Mouse (Mus musculus): ENCODE measurements around the gene AI467606. TPM values are rescaled to one million over a fixed set of nuclear protein-coding genes. Genes with fewer than 3 reads are reported as not detected.

AI467606 gene
- polyA plus RNA-seq, 1 experiment from 2014 or later: 1.9 TPM

DNA sequence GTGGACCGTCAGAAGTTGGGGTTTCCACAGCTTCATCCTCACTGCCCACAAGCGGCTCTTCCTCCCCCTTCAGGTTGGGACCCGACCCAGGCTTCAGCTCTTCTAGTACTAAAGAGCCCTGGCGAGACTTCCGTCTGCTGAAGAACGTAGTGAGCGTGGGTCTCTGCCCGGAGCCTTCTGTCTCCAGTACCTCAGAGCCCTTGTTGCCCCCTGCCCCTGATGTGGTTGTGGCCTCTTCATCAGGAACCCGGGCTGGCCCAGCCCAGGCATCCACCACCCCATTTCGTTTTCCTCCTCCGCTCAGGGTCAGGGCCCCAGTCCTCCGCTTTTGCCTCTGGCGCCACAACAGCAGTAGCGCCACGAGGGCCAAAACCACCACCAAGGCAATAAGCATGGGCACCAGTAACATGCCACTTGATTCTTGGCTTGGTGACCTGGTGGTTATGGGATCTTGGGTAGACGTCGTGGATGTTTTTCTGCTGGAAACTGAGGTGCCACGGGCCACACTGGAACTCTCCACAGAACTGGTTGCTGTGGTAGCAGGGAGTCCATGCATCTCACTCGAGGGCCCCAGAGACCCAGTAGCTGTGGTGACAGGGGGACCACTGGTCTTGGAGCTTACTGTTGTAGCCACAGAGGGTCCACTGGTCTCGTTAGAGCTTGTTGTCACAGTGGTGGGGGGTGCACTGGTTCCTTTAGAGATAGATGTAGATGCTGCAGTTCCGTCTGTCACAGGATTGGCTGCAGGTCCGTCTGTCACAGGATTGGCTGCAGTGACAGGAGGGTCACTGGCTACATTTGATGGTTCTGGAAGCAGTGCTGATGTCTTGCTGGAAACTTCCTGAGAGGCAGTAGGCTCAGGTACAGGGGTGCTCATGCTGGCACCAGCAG, 45.3 kb downstream of the AI467606 start:
- H3K27me3 ChIP-seq (ENCODE audit: control insufficient read depth, insufficient read depth, low read length): no peaks in the 10 kb centered on the region
- H3K27ac ChIP-seq: no peak overlapping the region
- H3K36me3 ChIP-seq (replicated peaks; ENCODE audit: control insufficient read depth, insufficient read depth): no peaks in the 10 kb centered on the region
- no peak for ATAC-seq (ENCODE audit: low FRiP score)
- no peaks in the 10 kb centered on the region for H3K4me1 ChIP-seq (replicated peaks; ENCODE audit: control insufficient read depth, insufficient read depth, low read length)
- no peak overlapping the region for H3K4me3 ChIP-seq (replicated peaks; ENCODE audit: low read length)
- no peak overlapping the region for H3K9ac ChIP-seq
- no peaks in the 10 kb centered on the region for H3K9me3 ChIP-seq (ENCODE audit: control insufficient read depth, low read length)
- WGBS: 89% methylated on average over 22 of the region's 22 CpGs
- DNase-seq (ENCODE audit: low spot score): no peak
- no peak overlapping the region for H3K4me2 ChIP-seq (replicated peaks)

DNA sequence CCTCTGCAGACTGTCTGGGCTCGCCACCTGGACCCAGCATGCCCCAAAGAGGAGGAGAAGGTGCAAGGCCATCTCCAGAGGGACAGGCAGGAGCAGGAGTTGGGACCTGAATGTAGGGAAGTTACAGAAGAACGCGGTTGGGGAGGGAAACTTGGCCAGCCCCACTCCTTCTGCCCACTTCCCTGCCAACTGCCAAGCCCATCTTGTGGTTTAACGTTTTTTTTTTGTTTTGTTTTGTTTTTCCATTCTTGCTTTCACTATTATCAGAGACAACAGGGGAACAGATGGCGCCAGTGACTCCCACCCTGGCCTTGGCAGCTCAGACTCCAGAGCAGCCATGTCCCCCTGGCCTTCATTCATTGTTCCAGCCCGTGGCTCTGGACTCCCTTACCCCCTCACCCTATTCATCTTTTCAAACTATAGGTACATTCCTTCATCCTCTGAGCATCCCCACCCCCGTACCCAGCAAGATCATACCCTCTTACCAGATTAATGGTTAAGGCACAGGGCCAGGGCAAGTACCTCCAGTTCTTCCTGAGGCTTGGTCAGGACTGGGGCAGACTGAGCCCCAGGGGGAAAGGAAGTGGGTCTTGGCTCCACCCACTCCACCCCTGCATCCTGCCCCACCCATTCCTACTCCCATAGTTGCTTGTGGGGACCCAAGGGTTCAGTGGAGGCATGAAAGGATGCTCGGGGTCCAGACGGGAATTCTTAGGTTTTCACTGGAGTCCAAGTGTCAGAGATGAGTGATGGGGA, 46.3 kb downstream of the AI467606 start, which contains the start of gene Spn:
Spn (minus strand) TSS at position 562 of the 756 bp plus-strand sequence.
- no peak for ATAC-seq (ENCODE audit: low FRiP score)
- no peak within 1 kb of the TSS for H3K27ac ChIP-seq
- H3K36me3 ChIP-seq (replicated peaks; ENCODE audit: control insufficient read depth, insufficient read depth): no peaks in the 10 kb centered on the region
- no peak within 1 kb of the TSS for H3K9ac ChIP-seq
- whole genome bisulfite sequencing: 68% methylated on average over 9 of the region's 9 CpGs
- H3K4me1 ChIP-seq (replicated peaks; ENCODE audit: control insufficient read depth, insufficient read depth, low read length): no peaks in the 10 kb centered on the region
- no peak for DNase-seq (ENCODE audit: low spot score)
- H3K4me2 ChIP-seq (replicated peaks): no peak within 1 kb of the TSS
- no peaks in the 10 kb centered on the region for H3K27me3 ChIP-seq (ENCODE audit: control insufficient read depth, insufficient read depth, low read length)
- no peaks in the 10 kb centered on the region for H3K9me3 ChIP-seq (ENCODE audit: control insufficient read depth, low read length)
- no peak within 1 kb of the TSS for H3K4me3 ChIP-seq (replicated peaks; ENCODE audit: low read length)

DNA sequence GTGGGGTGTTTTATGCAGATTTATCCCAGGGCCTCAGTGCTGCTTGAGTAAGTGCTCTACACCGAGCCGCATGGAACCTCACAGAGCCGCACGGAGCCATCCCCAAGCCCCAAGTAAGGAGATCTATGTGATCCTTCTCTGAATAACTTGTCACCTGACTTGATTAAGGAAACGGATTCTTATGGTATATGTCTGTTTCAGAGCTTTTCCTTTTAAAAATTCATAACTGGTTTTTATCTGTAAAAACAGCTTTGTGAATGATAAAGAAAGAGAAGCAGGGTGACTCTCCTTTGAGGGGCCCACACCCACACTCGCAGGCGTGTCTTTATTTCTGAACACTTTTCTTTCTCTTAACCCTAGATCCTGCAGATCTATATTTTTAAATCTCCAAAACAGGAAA, 47.9 kb downstream of the AI467606 start:
- Histone ChIP-seq H3K27ac (no peak overlapping the region), H3K4me1 (replicated peaks; ENCODE audit: control insufficient read depth, insufficient read depth, low read length) (no peaks in the 10 kb centered on the region), H3K9ac (no peak overlapping the region), H3K36me3 (replicated peaks; ENCODE audit: control insufficient read depth, insufficient read depth) (no peaks in the 10 kb centered on the region), H3K27me3 (ENCODE audit: control insufficient read depth, insufficient read depth, low read length) (no peaks in the 10 kb centered on the region), H3K9me3 (ENCODE audit: control insufficient read depth, low read length) (no peaks in the 10 kb centered on the region), H3K4me3 (replicated peaks; ENCODE audit: low read length) (no peak overlapping the region), H3K4me2 (replicated peaks) (no peak overlapping the region)
- WGBS: 94% methylated on average over 7 of the region's 7 CpGs
- no peak for ATAC-seq (ENCODE audit: low FRiP score)
- DNase-seq (ENCODE audit: low spot score): no peak

DNA sequence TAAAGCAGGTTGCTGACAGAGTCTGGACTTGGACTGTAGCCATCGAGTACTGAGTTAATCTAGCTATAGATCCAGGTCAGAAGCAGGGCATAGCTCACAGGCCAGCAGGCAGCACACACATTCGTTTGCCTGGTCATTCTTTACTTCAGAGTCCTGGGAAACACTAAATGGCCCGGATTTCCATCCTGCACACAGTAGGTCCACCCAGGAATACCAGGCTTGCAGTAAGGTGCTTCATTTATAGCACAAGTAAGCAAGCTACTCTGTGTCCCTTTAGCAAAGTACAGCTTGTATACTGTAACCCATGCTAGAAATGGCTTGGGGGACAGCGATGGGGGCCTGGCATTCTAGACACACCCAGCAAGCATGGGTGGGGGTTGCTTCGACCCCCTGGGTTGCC, 48.4 kb downstream of the AI467606 start:
- no peaks in the 10 kb centered on the region for H3K9me3 ChIP-seq (ENCODE audit: control insufficient read depth, low read length)
- WGBS: 59% methylated on average over 5 of the region's 5 CpGs
- ATAC-seq (ENCODE audit: low FRiP score): no peak

DNA sequence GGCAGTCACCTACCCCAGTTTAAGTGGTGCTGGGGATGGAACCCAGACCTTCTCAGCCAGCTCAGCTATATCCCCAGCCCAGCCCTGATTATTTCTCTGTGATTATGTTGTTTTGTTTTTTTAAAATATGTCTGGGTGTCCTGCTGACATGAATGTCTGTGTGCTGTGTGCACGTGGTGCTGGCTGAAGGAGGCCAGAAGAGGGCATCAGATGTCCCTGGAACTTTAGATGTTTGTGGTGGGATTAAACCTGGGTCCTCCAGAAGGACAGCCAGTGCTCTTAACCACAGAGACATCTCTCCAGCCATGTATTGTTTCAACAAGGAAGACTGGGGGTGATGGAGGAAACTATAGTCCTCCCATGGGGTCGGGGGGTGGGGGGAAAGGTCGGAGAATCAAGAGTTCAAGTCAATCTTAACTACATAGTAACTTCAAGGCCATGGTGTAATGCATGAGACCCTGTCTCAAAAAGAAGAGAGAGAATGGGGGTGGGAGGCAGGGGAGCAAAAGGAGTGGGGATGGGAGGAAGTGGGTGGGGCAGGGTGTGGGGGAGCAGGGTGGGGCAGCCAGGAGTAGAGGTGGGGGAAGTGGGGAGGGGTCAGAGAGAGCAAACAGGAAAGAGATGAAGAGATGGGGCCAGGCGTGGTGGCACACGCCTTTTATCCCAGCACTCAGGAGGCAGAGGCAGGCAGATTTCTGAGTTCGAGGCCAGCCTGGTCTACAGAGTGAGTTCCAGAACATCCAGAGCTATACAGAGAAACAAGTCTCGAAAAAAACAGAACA, 49.7 kb downstream of the AI467606 start:
- Histone ChIP-seq H3K4me2 (replicated peaks) (no peak overlapping the region), H3K4me1 (replicated peaks; ENCODE audit: control insufficient read depth, insufficient read depth, low read length) (no peaks in the 10 kb centered on the region), H3K9ac (no peak overlapping the region), H3K27me3 (ENCODE audit: control insufficient read depth, insufficient read depth, low read length) (no peaks in the 10 kb centered on the region), H3K9me3 (ENCODE audit: control insufficient read depth, low read length) (no peaks in the 10 kb centered on the region), H3K4me3 (replicated peaks; ENCODE audit: low read length) (no peak overlapping the region), H3K27ac (no peak overlapping the region), H3K36me3 (replicated peaks; ENCODE audit: control insufficient read depth, insufficient read depth) (no peaks in the 10 kb centered on the region)
- ATAC-seq (ENCODE audit: low FRiP score): no peak
- no peak for DNase-seq (ENCODE audit: low spot score)
- WGBS: 73% methylated on average over 7 of the region's 7 CpGs

More for the DNA sequence above, 48.4 kb downstream of the AI467606 start:
- Histone ChIP-seq H3K4me3 (replicated peaks; ENCODE audit: low read length) (no peak overlapping the region), H3K9ac (no peak overlapping the region), H3K27me3 (ENCODE audit: control insufficient read depth, insufficient read depth, low read length) (no peaks in the 10 kb centered on the region), H3K36me3 (replicated peaks; ENCODE audit: control insufficient read depth, insufficient read depth) (no peaks in the 10 kb centered on the region), H3K4me1 (replicated peaks; ENCODE audit: control insufficient read depth, insufficient read depth, low read length) (no peaks in the 10 kb centered on the region), H3K27ac (no peak overlapping the region), H3K4me2 (replicated peaks) (no peak overlapping the region)
- no peak for DNase-seq (ENCODE audit: low spot score)

DNA sequence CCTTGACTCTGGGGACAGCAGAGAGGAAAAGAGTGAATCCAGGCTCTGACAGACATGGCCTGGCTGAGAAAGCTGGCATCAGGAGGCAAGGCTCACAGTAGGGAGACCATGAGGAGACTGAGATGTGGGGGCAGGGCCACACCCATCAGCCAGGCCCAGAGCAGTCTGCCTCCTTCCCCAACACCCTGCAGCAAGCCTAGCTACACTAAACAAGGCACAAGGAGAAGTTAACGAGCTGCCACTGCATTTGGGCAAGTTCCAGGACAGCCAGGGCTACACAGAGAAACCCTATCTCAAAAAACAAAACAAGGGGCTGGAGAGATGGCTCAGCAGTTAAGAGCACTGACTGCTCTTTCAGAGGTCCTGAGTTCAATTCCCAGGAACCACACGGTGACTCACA, 51.1 kb downstream of the AI467606 start:
- no peaks in the 10 kb centered on the region for H3K27me3 ChIP-seq (ENCODE audit: control insufficient read depth, insufficient read depth, low read length)
- H3K9ac ChIP-seq: no peak overlapping the region
- H3K4me3 ChIP-seq (replicated peaks; ENCODE audit: low read length): no peak overlapping the region
- ATAC-seq (ENCODE audit: low FRiP score) (no peak), DNase-seq (ENCODE audit: low spot score) (no peak)
- WGBS: 66% methylated on average over 2 of the region's 2 CpGs
- no peak overlapping the region for H3K4me2 ChIP-seq (replicated peaks)
- no peaks in the 10 kb centered on the region for H3K36me3 ChIP-seq (replicated peaks; ENCODE audit: control insufficient read depth, insufficient read depth)
- H3K27ac ChIP-seq: no peak overlapping the region
- H3K4me1 ChIP-seq (replicated peaks; ENCODE audit: control insufficient read depth, insufficient read depth, low read length): no peaks in the 10 kb centered on the region
- no peaks in the 10 kb centered on the region for H3K9me3 ChIP-seq (ENCODE audit: control insufficient read depth, low read length)

GRCm38 (mm10) chr7:127142666-127143065, 51.5 kb downstream of the AI467606 start:
- no peak overlapping the region for H3K9ac ChIP-seq
- no peaks in the 10 kb centered on the region for H3K9me3 ChIP-seq (ENCODE audit: control insufficient read depth, low read length)
- no peak for DNase-seq (ENCODE audit: low spot score)
- H3K4me2 ChIP-seq (replicated peaks): no peak overlapping the region
- no peaks in the 10 kb centered on the region for H3K36me3 ChIP-seq (replicated peaks; ENCODE audit: control insufficient read depth, insufficient read depth)
- H3K4me1 ChIP-seq (replicated peaks; ENCODE audit: control insufficient read depth, insufficient read depth, low read length): no peaks in the 10 kb centered on the region
- 96% methylated on average over 4 of the region's 4 CpGs for WGBS
- ATAC-seq (ENCODE audit: low FRiP score): no peak
- H3K27ac ChIP-seq: no peak overlapping the region
- no peak overlapping the region for H3K4me3 ChIP-seq (replicated peaks; ENCODE audit: low read length)
- H3K27me3 ChIP-seq (ENCODE audit: control insufficient read depth, insufficient read depth, low read length): no peaks in the 10 kb centered on the region

Data from hindbrain, embryonic 14.5 days (tissue).